Mouse (Mus musculus) mouse embryonic stem cell (cell line): ENCODE results near the gene Polr2j.

Experiments used
- in situ Hi-C, 2 experiments: fragments of 300-500 bp; cut with MboI; formaldehyde crosslinking; loops; 1 replicate in 1 of 2; 3 replicates in 1 of 2; pipeline ENCODE4 v1.14.3; 2019 to 2020; ENCODE audit warnings: low sequenced_read_pairs in 2 of 2, low pct_unique_long_range_greater_than_20kb in 1 of 2, mixed read lengths in 1 of 2; ENCODE audit not compliant: unreplicated experiment in 1 of 2

Gene Polr2j

GRCm38 (mm10) chr5:136115891-136116783 is at the start of gene Polr2j:
Gene Polr2j, plus strand, starts transcription at chr5:136116631.
- in situ Hi-C loops, result no loop called here

- in situ Hi-C loops, result no loop called here
These were observed 47.0 kb upstream of the Polr2j start for GRCm38 (mm10) chr5:136069411-136069810.

GRCm38 (mm10) chr5:136073051-136073450 is 43.4 kb upstream of the Polr2j start:
- in situ Hi-C loops, result no loop called here

GRCm38 (mm10) chr5:136073526-136073925 is 42.9 kb upstream of the Polr2j start:
- in situ Hi-C loops, result no loop called here

DNA sequence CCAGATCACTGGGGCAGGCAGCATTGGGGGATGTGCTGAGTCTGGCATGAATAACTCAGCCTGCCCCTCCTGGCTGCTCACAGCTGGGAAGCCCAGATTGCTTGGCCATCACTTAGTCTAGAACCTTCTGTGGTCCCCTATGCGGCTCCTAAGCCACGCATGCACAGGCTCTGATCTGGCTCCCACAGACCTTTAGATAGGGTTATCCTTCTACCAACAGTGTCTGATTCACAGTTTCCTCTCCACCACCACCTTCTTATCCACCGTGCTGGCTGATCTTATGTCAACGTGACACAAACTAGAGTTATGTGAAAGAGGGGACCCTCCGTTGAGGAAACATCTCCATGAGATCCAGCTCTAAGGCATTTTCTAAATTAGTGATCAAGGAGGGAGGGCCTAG is 41.4 kb upstream of the Polr2j start:
- in situ Hi-C loops, result no loop called here

DNA sequence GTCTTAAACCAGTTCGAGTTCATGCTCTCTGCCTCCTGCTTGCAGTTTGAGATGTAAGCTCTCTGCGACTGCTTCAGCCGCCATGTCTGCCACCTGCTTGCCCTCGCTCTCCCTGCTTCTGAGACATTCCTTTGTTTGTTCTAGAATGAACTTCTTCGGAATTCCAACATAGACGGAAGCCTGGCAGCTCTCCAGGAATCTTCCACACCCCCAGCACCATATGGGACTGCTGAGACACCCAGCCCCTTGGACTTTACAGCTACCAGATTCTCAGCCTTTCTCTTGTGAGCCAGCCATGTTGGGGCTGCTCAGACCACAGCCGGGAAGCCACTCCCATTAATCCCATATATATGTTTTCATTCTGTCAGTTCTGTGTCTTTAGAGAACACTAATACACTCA is 40.1 kb upstream of the Polr2j start:
- in situ Hi-C loops, result no loop called here

GRCm38 (mm10) chr5:136077001-136077550 is 39.4 kb upstream of the Polr2j start:
- in situ Hi-C loops, result no loop called here

DNA sequence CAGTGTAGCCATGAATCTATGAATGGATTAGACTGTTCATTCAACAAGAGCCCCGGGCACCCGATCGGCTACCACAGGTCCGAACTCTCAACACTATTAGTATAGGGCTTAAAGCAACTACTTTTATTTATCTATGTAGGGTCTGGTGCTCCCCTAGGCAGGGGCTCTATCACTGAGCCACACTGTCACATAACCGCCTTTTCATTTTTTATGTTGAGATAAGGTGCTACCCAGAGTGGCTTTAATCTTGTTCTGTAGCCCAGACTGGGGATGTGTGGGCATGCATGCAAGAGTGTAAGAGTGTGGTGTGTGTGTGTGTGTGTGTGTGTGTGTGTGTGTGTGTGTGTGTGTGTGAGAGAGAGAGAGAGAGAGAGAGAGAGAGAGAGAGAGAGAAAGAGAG is 38.3 kb upstream of the Polr2j start:
- in situ Hi-C loops, result no loop called here

DNA sequence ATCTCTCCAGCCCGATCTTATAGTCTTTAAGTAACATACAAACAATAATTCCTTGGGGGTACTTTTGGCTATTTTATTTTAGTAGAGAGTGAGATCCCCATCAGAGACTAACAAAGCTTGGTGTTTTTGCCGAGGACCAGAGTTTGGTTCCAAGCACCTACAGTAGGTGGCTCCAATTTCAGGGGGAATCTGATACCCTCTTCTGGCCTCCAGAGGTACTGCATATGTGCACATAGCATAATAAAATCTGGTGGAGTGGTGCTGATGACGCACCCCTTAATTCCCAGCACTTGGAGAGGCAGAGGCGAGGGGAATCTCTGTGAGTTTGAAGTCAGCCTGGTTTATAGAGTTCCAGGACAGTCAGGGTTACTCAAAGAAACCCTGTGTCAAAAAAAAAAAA is 34.1 kb upstream of the Polr2j start:
- in situ Hi-C loops, result loop anchor here in 1 of 2 experiments (5.0 kb wide), 1 partner anchor 185 kb away; no protein-coding TSS in a partner anchor

- in situ Hi-C loops, result loop anchor here in 1 of 2 experiments (5.0 kb wide), 1 partner anchor 186 kb away; no protein-coding TSS in a partner anchor
These were observed 32.7 kb upstream of the Polr2j start, which contains the start of gene Rasa4 for GRCm38 (mm10) chr5:136083669-136084107. Gene Rasa4, plus strand, starts transcription at chr5:136083916.

DNA sequence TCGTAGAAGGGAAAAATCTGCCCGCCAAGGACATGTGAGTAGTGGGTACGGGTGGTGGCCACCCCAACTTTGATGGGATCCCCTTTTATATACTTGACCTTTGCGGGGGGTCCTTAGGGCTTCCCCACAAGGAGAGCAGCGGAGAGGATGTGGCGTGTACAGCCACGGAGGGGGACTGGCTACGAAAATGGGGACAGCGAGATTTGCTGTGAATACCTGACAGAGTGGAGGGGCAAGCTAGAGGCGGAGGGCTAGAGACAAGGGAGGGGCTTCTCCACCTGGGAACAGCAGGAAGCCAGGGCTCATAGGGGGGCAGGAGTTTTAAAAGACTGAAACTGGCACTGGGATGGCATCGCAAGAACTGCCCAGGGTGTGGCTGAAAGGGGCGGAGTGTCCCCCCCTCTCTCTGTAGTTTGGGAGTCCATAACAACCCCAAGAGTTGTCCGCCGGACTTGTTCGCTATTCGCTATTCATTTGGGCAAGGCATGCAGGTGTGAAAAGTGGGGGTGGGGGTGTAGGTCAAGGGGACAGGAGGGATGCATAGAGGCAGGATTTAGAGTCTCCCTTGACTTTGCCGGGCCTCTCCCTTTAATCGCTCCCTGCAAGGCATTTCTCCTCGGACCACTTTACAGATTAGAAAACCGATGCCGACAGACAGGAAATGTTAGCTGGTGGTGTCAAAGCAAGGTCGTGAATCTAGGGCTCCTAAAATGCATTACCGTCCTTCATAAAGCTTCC is 32.1 kb upstream of the Polr2j start:
- in situ Hi-C loops, result loop anchor here in 1 of 2 experiments (5.0 kb wide), 1 partner anchor 187 kb away; no protein-coding TSS in a partner anchor

DNA sequence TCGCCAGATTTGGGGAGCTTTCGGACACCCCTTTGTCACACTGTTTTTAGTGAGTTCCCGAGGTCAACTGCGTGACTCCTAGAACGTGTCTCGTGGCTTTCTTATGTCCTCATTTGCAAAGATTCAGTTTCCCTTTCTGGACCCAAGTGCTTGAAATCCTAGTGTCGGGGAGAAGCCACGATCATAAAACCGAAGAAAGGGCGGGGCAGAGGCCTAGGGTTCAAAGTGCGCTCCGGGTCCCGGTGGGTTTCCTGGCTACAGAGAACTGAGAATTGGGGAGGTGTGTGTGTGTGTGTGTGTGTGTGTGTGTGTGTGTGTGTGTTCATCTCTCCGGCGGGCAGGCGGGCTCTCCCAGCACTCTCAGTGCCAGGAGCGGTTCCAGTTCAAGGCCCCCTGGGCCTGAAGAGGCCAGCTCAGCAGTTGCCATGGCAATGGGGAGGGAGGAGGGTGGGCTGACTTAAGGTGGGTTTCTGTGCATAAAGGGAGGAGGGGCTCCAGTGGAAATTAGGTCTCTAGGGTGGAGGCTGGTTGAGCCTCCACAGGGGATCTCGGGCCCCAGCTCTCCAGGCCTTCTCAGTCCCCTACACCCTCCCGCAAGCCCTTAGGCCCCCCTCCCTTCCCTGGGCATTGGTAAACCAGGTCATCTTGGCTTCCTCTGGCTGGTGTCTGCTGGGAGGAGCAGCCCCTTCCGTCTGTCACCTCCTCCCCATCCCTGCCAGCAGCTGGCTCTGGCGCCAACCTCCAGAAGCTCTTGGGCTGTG is 31.4 kb upstream of the Polr2j start:
- in situ Hi-C loops, result loop anchor here in 1 of 2 experiments (5.0 kb wide), 1 partner anchor 188 kb away; no protein-coding TSS in a partner anchor

GRCm38 (mm10) chr5:136086290-136086689 is 30.1 kb upstream of the Polr2j start:
- in situ Hi-C loops, result no loop called here

GRCm38 (mm10) chr5:136088821-136089575 is 27.4 kb upstream of the Polr2j start:
- in situ Hi-C loops, result no loop called here

GRCm38 (mm10) chr5:136091927-136092326 is 24.5 kb upstream of the Polr2j start:
- in situ Hi-C loops, result no loop called here

DNA sequence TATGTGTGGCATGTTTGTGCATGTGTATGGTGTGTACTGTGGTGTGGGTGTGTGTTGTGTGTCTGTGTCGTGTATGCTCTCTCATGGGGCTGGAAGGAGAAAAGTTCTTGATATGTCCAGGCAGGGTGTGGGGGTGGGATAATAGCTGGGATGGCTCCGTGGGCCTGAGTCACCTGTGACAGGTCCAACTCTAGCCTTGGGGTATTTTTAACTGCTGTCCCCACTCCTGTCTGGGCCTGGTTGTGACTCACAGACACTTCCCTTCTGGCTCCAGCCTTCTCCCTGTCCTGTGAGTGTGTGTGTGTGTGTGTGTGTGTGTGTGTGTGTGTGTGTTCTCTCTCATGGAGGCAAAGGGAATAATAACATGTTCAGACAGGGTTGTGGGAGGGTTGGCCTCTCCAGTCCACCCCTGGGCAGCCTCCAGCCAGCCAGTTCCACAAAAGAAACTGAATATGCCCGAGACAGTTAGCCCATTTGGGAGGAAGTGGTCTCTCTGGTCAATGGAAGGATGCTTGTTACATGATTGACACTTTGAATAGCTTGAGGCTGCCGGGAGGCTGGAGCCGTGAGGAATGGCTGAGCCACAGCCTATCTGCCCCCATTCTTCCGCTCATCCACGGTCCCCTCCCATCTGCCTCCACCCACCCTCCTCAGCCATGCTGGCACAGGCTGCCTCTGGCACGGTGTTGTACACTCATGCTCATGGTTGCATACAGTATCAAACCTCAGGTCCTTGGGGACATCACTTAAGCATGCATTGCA is 22.0 kb upstream of the Polr2j start:
- in situ Hi-C loops, result no loop called here

- in situ Hi-C loops, result no loop called here
These were observed 21.3 kb upstream of the Polr2j start for GRCm38 (mm10) chr5:136095089-136095488.
